Mouse (Mus musculus) liver, embryonic 16.5 days (tissue): ENCODE results near the gene Dusp3. TPM values are rescaled to one million over a fixed set of nuclear protein-coding genes. Genes with fewer than 3 reads are reported as not detected.

Experiments
- ATAC-seq: fragments of 200-750 bp; cut with Nextera tagmentation; 2 replicates; pipeline ENCODE4 v1.8.0; 2017; ENCODE audit warnings: low read depth, mild to moderate bottlenecking, moderate number of reproducible peaks, moderate library complexity
- H3K27ac ChIP-seq: fragments of 300-500 bp; sonication (generic); 2 replicates; pipeline ENCODE4 v1.5.1; 2014; ENCODE audit warnings: mild to moderate bottlenecking, low read length
- H3K27me3 ChIP-seq: fragments of 300-500 bp; sonication (generic); 2 replicates; pipeline ENCODE4 v1.6.1; 2014; ENCODE audit warnings: low read depth, low read length, mixed read lengths; ENCODE audit not compliant: control insufficient read depth, insufficient read depth
- H3K36me3 ChIP-seq: fragments of 300-500 bp; sonication (generic); 2 replicates; pipeline ENCODE4 v1.6.1; 2014; ENCODE audit warnings: mild to moderate bottlenecking; ENCODE audit not compliant: control insufficient read depth, insufficient read depth
- H3K4me1 ChIP-seq: fragments of 300-500 bp; sonication (generic); 2 replicates; pipeline ENCODE4 v1.6.1; 2014; ENCODE audit warnings: low read depth, low read length, mixed read lengths; ENCODE audit not compliant: control insufficient read depth
- H3K4me2 ChIP-seq: fragments of 300-500 bp; sonication (generic); 2 replicates; pipeline ENCODE4 v1.6.1; 2014; ENCODE audit warnings: low read depth, low read length, mixed read lengths
- H3K4me3 ChIP-seq: fragments of 300-500 bp; sonication (generic); 2 replicates; pipeline ENCODE4 v1.5.1; 2014; ENCODE audit warnings: low read depth, mild to moderate bottlenecking, low read length
- H3K9ac ChIP-seq: fragments of 300-500 bp; sonication (generic); 2 replicates; pipeline ENCODE4 v1.6.1; 2014; ENCODE audit warnings: low read depth, low read length
- H3K9me3 ChIP-seq: fragments of 300-500 bp; sonication (generic); replicated peaks from 2 replicates; pipeline ENCODE4 v1.6.1; 2016; ENCODE audit warnings: low read length; ENCODE audit not compliant: control insufficient read depth
- WGBS: fragments of 180-500 bp; shearing (Covaris S2); extraction: QIAGEN DNeasy Blood & Tissue Kit; methylation state at CpG from one replicate; pipeline ENCODE4 v1.1.7; 2014; ENCODE audit not compliant: insufficient replicate concordance; 5-methylcytosine and 5-hydroxymethylcytosine counted together
- polyA plus RNA-seq: library from polyadenylated mRNA; unstranded; fragments of >200 nt; fragmentation: Nextera tagmentation; extraction: Ambion mirVana; gene quantifications from 2 replicates; pipeline ENCODE4 v1.2.1, GENCODE M21; 2015

The Dusp3 gene
- polyA plus RNA-seq, 1 experiment from 2014 or later = 8.9 TPM

DNA sequence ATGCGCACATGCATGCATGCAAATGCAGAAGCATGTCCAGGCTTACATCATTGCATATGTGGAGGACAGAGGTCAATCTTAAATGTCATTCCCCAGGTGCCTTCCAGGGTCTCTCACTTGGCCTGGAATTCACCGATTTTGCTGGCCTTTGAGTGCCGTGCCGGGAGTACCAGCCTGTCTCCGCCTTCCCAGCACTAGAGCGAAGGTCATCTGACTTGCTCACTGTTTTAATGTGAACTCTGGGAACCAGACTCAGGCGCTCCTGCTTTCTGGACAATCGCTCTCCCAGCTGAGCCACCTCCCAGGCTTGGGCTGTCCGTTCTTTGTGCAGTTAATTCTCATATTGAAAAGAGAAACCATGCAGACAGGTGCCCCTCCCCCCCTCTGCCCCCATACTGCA is 19.5 kb upstream of the Dusp3 start:
- H3K9me3 ChIP-seq = no peaks in the 10 kb centered on the region
- H3K9ac ChIP-seq = no peak overlapping the region
- H3K27ac ChIP-seq = no peak overlapping the region
- no peak overlapping the region for H3K4me2 ChIP-seq
- H3K4me3 ChIP-seq = no peak overlapping the region
- ATAC-seq = no peak; the same call in 1 of the 2 replicates
- no peaks in the 10 kb centered on the region for H3K27me3 ChIP-seq
- 68% methylated on average over 9 of the region's 9 CpGs for WGBS
- H3K4me1 ChIP-seq = no peaks in the 10 kb centered on the region
- no peaks in the 10 kb centered on the region for H3K36me3 ChIP-seq

GRCm38 (mm10) chr11:102004251-102004650 is 17.4 kb upstream of the Dusp3 start:
- Histone ChIP-seq H3K27ac (no peak overlapping the region), H3K27me3 (no peaks in the 10 kb centered on the region), H3K4me2 (no peak overlapping the region), H3K4me3 (no peak overlapping the region), H3K4me1 (no peaks in the 10 kb centered on the region), H3K9me3 (no peaks in the 10 kb centered on the region), H3K9ac (no peak overlapping the region), H3K36me3 (no peaks in the 10 kb centered on the region)
- ATAC-seq = no peak
- 70% methylated on average over 8 of the region's 8 CpGs for WGBS

DNA sequence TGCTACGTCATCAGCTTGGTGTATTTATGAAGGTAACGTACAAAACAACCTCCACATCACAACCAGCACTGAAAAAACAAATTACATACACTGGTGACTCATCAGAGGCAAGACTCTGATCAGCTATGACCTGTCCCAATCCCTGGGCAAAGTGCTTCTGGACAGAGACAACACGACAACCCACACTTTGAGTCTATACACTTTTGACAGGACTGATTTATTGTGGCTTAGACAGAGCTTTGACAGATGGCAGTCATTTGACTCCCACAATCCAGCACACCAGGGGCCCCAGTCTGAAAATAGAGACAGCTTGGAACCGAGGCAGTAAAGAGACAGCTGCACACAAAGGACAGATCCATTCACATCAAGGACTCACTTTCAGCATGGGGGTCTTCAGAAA is 12.7 kb upstream of the Dusp3 start:
- 47% methylated on average over 4 of the region's 4 CpGs for WGBS
- H3K9me3 ChIP-seq = no peaks in the 10 kb centered on the region
- no peak overlapping the region for H3K4me2 ChIP-seq
- no peak for ATAC-seq
- H3K4me1 ChIP-seq = peaks cover 3% of the 10 kb centered on the region; the same call in 1 of the 2 replicates
- no peak overlapping the region for H3K4me3 ChIP-seq
- H3K27me3 ChIP-seq = no peaks in the 10 kb centered on the region
- no peak overlapping the region for H3K27ac ChIP-seq
- no peak overlapping the region for H3K9ac ChIP-seq
- H3K36me3 ChIP-seq = no peaks in the 10 kb centered on the region

- H3K9ac ChIP-seq = no peak overlapping the region
- H3K27me3 ChIP-seq = no peaks in the 10 kb centered on the region
- peaks cover 12% of the 10 kb centered on the region for H3K4me1 ChIP-seq
- no peak overlapping the region for H3K4me2 ChIP-seq
- no peak overlapping the region for H3K27ac ChIP-seq
- 37% methylated on average over 5 of the region's 5 CpGs for WGBS
- no peak for ATAC-seq
- no peaks in the 10 kb centered on the region for H3K36me3 ChIP-seq
- no peaks in the 10 kb centered on the region for H3K9me3 ChIP-seq
- H3K4me3 ChIP-seq = no peak overlapping the region
Measured at GRCm38 (mm10) chr11:101998258-101998657, 11.4 kb upstream of the Dusp3 start.

GRCm38 (mm10) chr11:101995938-101996337 is 9.1 kb upstream of the Dusp3 start:
- Histone ChIP-seq H3K9ac (no peak overlapping the region), H3K27ac (no peak overlapping the region), H3K4me2 (no peak overlapping the region), H3K4me3 (no peak overlapping the region), H3K9me3 (no peaks in the 10 kb centered on the region), H3K4me1 (peaks cover 14% of the 10 kb centered on the region), H3K36me3 (no peaks in the 10 kb centered on the region), H3K27me3 (no peaks in the 10 kb centered on the region)
- WGBS = 82% methylated on average over 7 of the region's 7 CpGs
- ATAC-seq = no peak

DNA sequence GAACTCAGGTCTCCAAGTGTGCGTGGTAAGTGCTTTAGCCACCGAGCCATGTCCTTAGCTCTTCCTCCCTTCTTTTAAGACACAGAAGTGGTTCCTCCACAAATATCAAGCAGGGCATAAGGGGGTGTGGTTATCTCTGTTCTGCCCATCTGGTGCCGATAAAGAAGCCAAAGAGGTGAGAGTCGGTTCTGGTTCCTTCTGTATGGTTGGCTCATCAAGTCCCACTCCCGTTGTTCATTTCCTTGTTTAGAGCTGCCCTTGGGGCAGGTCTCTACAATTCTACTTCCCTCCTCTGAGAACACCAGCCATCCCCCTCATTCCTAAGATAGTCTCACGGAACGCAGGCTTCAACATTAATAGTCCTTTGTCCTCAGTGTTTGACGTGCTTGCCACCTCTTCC is 7.3 kb upstream of the Dusp3 start:
- Histone ChIP-seq H3K27me3 (no peaks in the 10 kb centered on the region), H3K4me1 (peaks cover 14% of the 10 kb centered on the region), H3K36me3 (no peaks in the 10 kb centered on the region), H3K4me3 (peak overlapping the region; percentile 6; the same call in 1 of the 2 replicates), H3K4me2 (peak overlapping the region; percentile 53), H3K9me3 (no peaks in the 10 kb centered on the region), H3K27ac (peak overlapping the region; percentile 78), H3K9ac (no peak overlapping the region; the same call in 1 of the 2 replicates)
- WGBS = 29% methylated on average over 8 of the region's 8 CpGs
- peak; percentile 94 for ATAC-seq

- Histone ChIP-seq H3K27ac (no peak overlapping the region), H3K4me3 (no peak overlapping the region), H3K27me3 (no peaks in the 10 kb centered on the region), H3K9me3 (no peaks in the 10 kb centered on the region), H3K9ac (no peak overlapping the region), H3K36me3 (no peaks in the 10 kb centered on the region), H3K4me2 (no peak overlapping the region), H3K4me1 (peaks cover 14% of the 10 kb centered on the region)
- WGBS = 74% methylated on average over 7 of the region's 7 CpGs
- no peak for ATAC-seq
Measured at GRCm38 (mm10) chr11:101992411-101992810, 5.6 kb upstream of the Dusp3 start.

- WGBS = 48% methylated on average over 3 of the region's 3 CpGs
- H3K27ac ChIP-seq = no peak overlapping the region
Measured at GRCm38 (mm10) chr11:101991813-101992212, 5.0 kb upstream of the Dusp3 start.

GRCm38 (mm10) chr11:101990244-101990643 is 3.4 kb upstream of the Dusp3 start:
- no peak for ATAC-seq

More at GRCm38 (mm10) chr11:101991813-101992212, 5.0 kb upstream of the Dusp3 start:
- no peak overlapping the region for H3K9ac ChIP-seq
- no peak for ATAC-seq
- H3K27me3 ChIP-seq = 0 out of 2 replicates have a peak, but pooled peaks cover under 1% of the 10 kb centered on the region
- no peaks in the 10 kb centered on the region for H3K9me3 ChIP-seq
- H3K4me3 ChIP-seq = no peak overlapping the region
- no peaks in the 10 kb centered on the region for H3K36me3 ChIP-seq
- no peak overlapping the region for H3K4me2 ChIP-seq
- peaks cover 14% of the 10 kb centered on the region for H3K4me1 ChIP-seq

More at GRCm38 (mm10) chr11:101990244-101990643, 3.4 kb upstream of the Dusp3 start:
- no peaks in the 10 kb centered on the region for H3K9me3 ChIP-seq
- H3K4me1 ChIP-seq = peaks cover 19% of the 10 kb centered on the region
- H3K27ac ChIP-seq = no peak overlapping the region
- H3K4me2 ChIP-seq = no peak overlapping the region
- 72% methylated on average over 3 of the region's 3 CpGs for whole genome bisulfite sequencing
- H3K36me3 ChIP-seq = no peaks in the 10 kb centered on the region
- no peak overlapping the region for H3K4me3 ChIP-seq
- H3K9ac ChIP-seq = no peak overlapping the region
- peaks cover 5% of the 10 kb centered on the region for H3K27me3 ChIP-seq
